Mouse (Mus musculus): ENCODE data around the gene Ces2e. TPM values are rescaled to one million over a fixed set of nuclear protein-coding genes. Genes with fewer than 3 reads are reported as not detected.

Gene Ces2e
- polyA plus RNA-seq, 1 experiment from 2014 or later, result not detected

- H3K27ac ChIP-seq, result no peak overlapping the region
- H3K4me2 ChIP-seq (replicated peaks), result no peak overlapping the region
- H3K9ac ChIP-seq, result no peak overlapping the region
- H3K9me3 ChIP-seq (ENCODE audit: control insufficient read depth, low read length), result no peaks in the 10 kb centered on the region
- no peaks in the 10 kb centered on the region for H3K4me1 ChIP-seq (replicated peaks; ENCODE audit: control insufficient read depth, insufficient read depth, low read length)
- no peaks in the 10 kb centered on the region for H3K36me3 ChIP-seq (replicated peaks; ENCODE audit: control insufficient read depth, insufficient read depth)
- ATAC-seq (ENCODE audit: low FRiP score) (no peak), DNase-seq (ENCODE audit: low spot score) (no peak)
- WGBS, result 80% methylated on average over 5 of the region's 5 CpGs
- H3K4me3 ChIP-seq (replicated peaks; ENCODE audit: low read length), result no peak overlapping the region
- no peaks in the 10 kb centered on the region for H3K27me3 ChIP-seq (ENCODE audit: control insufficient read depth, insufficient read depth, low read length)
Measured at GRCm38 (mm10) chr8:104949031-104949430, 23.0 kb downstream of the Ces2e start.

GRCm38 (mm10) chr8:104961537-104961961 lies 35.5 kb downstream of the Ces2e start, which contains the start of gene Ces2g:
Ces2g (plus strand) TSS chr8:104961718.
- Histone ChIP-seq H3K27me3 (ENCODE audit: control insufficient read depth, insufficient read depth, low read length) (no peaks in the 10 kb centered on the region), H3K4me2 (replicated peaks) (no peak within 1 kb of the TSS), H3K9ac (no peak within 1 kb of the TSS), H3K27ac (no peak within 1 kb of the TSS), H3K36me3 (replicated peaks; ENCODE audit: control insufficient read depth, insufficient read depth) (no peaks in the 10 kb centered on the region), H3K9me3 (ENCODE audit: control insufficient read depth, low read length) (no peaks in the 10 kb centered on the region), H3K4me3 (replicated peaks; ENCODE audit: low read length) (no peak within 1 kb of the TSS), H3K4me1 (replicated peaks; ENCODE audit: control insufficient read depth, insufficient read depth, low read length) (no peaks in the 10 kb centered on the region)
- WGBS, result 81% methylated on average over 5 of the region's 5 CpGs
- ATAC-seq (ENCODE audit: low FRiP score) (no peak), DNase-seq (ENCODE audit: low spot score) (no peak)

DNA sequence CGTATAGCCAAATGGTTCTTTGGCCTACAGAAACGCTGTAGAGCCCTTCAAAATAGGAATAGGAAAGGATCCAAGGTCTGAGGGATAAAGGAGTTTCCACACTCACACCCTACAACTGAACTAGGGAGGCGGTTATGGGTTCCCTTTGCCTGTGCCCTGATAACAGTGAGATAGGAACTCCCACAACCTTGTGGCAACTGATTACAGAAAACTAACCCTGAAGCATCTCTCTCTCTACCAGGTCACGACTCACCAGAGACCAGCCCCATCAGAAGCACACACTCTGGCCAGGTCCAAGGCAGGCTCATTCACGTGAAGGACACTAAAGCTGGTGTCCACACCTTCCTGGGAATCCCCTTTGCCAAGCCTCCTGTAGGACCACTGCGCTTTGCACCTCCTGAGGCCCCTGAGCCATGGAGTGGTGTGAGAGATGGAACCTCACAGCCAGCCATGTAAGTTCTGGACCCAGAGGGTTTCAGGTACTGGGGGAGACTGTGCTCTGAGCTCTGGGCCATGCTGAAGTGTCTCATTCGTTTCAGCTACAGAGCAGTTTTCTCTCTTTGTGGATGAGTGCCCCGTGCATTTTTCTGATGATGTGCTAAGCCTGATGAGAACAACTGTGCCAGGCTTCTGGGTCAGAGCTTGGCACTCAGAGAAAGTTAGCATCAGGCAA lies 36.3 kb downstream of the Ces2e start:
- no peak overlapping the region for H3K4me2 ChIP-seq (replicated peaks)
- no peak overlapping the region for H3K9ac ChIP-seq
- no peaks in the 10 kb centered on the region for H3K9me3 ChIP-seq (ENCODE audit: control insufficient read depth, low read length)
- no peaks in the 10 kb centered on the region for H3K36me3 ChIP-seq (replicated peaks; ENCODE audit: control insufficient read depth, insufficient read depth)
- ATAC-seq (ENCODE audit: low FRiP score) (no peak), DNase-seq (ENCODE audit: low spot score) (no peak)
- H3K27me3 ChIP-seq (ENCODE audit: control insufficient read depth, insufficient read depth, low read length), result no peaks in the 10 kb centered on the region
- H3K27ac ChIP-seq, result no peak overlapping the region
- no peak overlapping the region for H3K4me3 ChIP-seq (replicated peaks; ENCODE audit: low read length)
- H3K4me1 ChIP-seq (replicated peaks; ENCODE audit: control insufficient read depth, insufficient read depth, low read length), result no peaks in the 10 kb centered on the region
- 79% methylated on average over 8 of the region's 8 CpGs for WGBS

DNA sequence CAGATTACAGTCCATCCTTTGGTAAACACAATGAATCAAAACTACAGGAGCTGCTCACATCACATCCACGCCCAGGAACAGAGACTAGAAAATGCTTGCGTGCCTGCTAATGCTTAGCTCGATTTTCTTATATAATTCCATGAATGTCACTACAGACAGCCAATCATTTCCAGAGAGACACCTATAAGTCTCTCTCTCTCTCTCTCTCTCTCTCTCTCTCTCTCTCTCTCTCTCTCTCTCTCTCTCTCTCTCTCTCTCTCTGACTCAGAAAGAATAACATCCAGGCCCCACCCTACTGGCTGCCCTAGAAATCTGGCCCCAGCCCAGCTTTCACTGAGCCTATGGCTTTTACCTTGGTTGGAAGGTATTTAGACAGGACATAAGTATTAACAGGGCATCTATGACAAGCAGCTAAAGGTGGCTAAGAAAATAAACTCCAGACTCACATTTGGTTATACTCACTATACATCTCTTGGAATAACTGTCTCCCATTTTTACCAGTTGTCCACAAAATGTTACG lies 37.4 kb downstream of the Ces2e start:
- 92% methylated on average over 4 of the region's 4 CpGs for WGBS
- Histone ChIP-seq H3K36me3 (replicated peaks; ENCODE audit: control insufficient read depth, insufficient read depth) (no peaks in the 10 kb centered on the region), H3K9ac (no peak overlapping the region), H3K4me1 (replicated peaks; ENCODE audit: control insufficient read depth, insufficient read depth, low read length) (no peaks in the 10 kb centered on the region), H3K9me3 (ENCODE audit: control insufficient read depth, low read length) (no peaks in the 10 kb centered on the region), H3K4me3 (replicated peaks; ENCODE audit: low read length) (no peak overlapping the region), H3K27me3 (ENCODE audit: control insufficient read depth, insufficient read depth, low read length) (no peaks in the 10 kb centered on the region), H3K27ac (no peak overlapping the region), H3K4me2 (replicated peaks) (no peak overlapping the region)
- ATAC-seq (ENCODE audit: low FRiP score) (no peak), DNase-seq (ENCODE audit: low spot score) (no peak)

- no peak for ATAC-seq (ENCODE audit: low FRiP score)
- no peak for DNase-seq (ENCODE audit: low spot score)
- no peaks in the 10 kb centered on the region for H3K27me3 ChIP-seq (ENCODE audit: control insufficient read depth, insufficient read depth, low read length)
- no peak overlapping the region for H3K27ac ChIP-seq
- WGBS, result 90% methylated on average over 5 of the region's 5 CpGs
- no peaks in the 10 kb centered on the region for H3K36me3 ChIP-seq (replicated peaks; ENCODE audit: control insufficient read depth, insufficient read depth)
- H3K9me3 ChIP-seq (ENCODE audit: control insufficient read depth, low read length), result 0 out of 2 replicates have a peak, but pooled peaks cover 6% of the 10 kb centered on the region
- no peak overlapping the region for H3K4me2 ChIP-seq (replicated peaks)
- H3K4me3 ChIP-seq (replicated peaks; ENCODE audit: low read length), result no peak overlapping the region
- no peaks in the 10 kb centered on the region for H3K4me1 ChIP-seq (replicated peaks; ENCODE audit: control insufficient read depth, insufficient read depth, low read length)
- H3K9ac ChIP-seq, result no peak overlapping the region
Measured at GRCm38 (mm10) chr8:104984126-104984525, 58.1 kb downstream of the Ces2e start.

Other genes with a start within 250 kb of the Ces2e start
- not detected in 2 replicates for gene Ces2a, start 192.3 kb upstream of the Ces2e start, polyA plus RNA-seq (2014; fragmentation: Nextera tagmentation; extraction: Ambion mirVana)
- 0.29 and 0.44 TPM in 2 replicates for gene Ces2b, start 94.7 kb upstream of the Ces2e start, polyA plus RNA-seq (2014; fragmentation: Nextera tagmentation; extraction: Ambion mirVana)
- not detected in 2 replicates for gene Ces2c, start 79.2 kb upstream of the Ces2e start, polyA plus RNA-seq (2014; fragmentation: Nextera tagmentation; extraction: Ambion mirVana)
- not detected in 2 replicates for gene Ces2f, start 21.1 kb downstream of the Ces2e start, polyA plus RNA-seq (2014; fragmentation: Nextera tagmentation; extraction: Ambion mirVana)
- 0.07 TPM in 1 of 2 replicates, not detected in the other for gene Ces2g, start 35.5 kb downstream of the Ces2e start, polyA plus RNA-seq (2014; fragmentation: Nextera tagmentation; extraction: Ambion mirVana)
- gene Ces2h, start 74.6 kb downstream of the Ces2e start, polyA plus RNA-seq (2014; fragmentation: Nextera tagmentation; extraction: Ambion mirVana), result not detected in 2 replicates
- not detected in 2 replicates for gene Ces3a, start 122.3 kb downstream of the Ces2e start, polyA plus RNA-seq (2014; fragmentation: Nextera tagmentation; extraction: Ambion mirVana)
- gene Ces3b, start 157.5 kb downstream of the Ces2e start, polyA plus RNA-seq (2014; fragmentation: Nextera tagmentation; extraction: Ambion mirVana), result not detected in 2 replicates
- 0.08 TPM in 1 of 2 replicates, not detected in the other for gene Ces4a, start 205.5 kb downstream of the Ces2e start, polyA plus RNA-seq (2014; fragmentation: Nextera tagmentation; extraction: Ambion mirVana)
- 34.1 and 41.7 TPM in 2 replicates for gene Cbfb, start 244.4 kb downstream of the Ces2e start, polyA plus RNA-seq (2014; fragmentation: Nextera tagmentation; extraction: Ambion mirVana)